Mouse (Mus musculus) MEL (cell line): ENCODE data around the gene H2-DMa.

Experiments used
- CTCF ChIP-seq, 3 experiments: IDR thresholded peaks in 2 of 3; conservative IDR thresholded peaks in 1 of 3; 2 replicates each; pipeline ENCODE4 v1.5.1; 2011 to 2012; ENCODE audit warnings: low read length in 3 of 3, low read depth in 2 of 3, mild to moderate bottlenecking in 2 of 3, improper control_type of control experiment in 1 of 3, inconsistent platforms in 1 of 3, mixed read lengths in 1 of 3, moderate library complexity in 1 of 3; ENCODE audit not compliant: control insufficient read depth in 1 of 3, insufficient read depth in 1 of 3, poor library complexity in 1 of 3, severe bottlenecking in 1 of 3
- E2F4 ChIP-seq: IDR thresholded peaks from 2 replicates; pipeline ENCODE4 v1.6.1; 2011; ENCODE audit warnings: low read depth, low read length, improper control_type of control experiment, borderline replicate concordance
- HCFC1 ChIP-seq: IDR thresholded peaks from 2 replicates; pipeline ENCODE4 v1.6.1; 2012; ENCODE audit warnings: low read depth, mild to moderate bottlenecking, inconsistent platforms, low read length, improper control_type of control experiment, moderate library complexity
- MAX ChIP-seq: IDR thresholded peaks from 2 replicates; pipeline ENCODE4 v1.6.1; 2011; ENCODE audit warnings: low read length, improper control_type of control experiment
- POLR2A ChIP-seq, 2 experiments: IDR thresholded peaks; 2 replicates each; pipeline ENCODE4 v1.6.1; 2011 to 2012; ENCODE audit warnings: low read length in 2 of 2, mild to moderate bottlenecking in 2 of 2, control low read depth in 1 of 2, improper control_type of control experiment in 1 of 2, low read depth in 1 of 2, moderate library complexity in 1 of 2; ENCODE audit not compliant: control insufficient read depth in 1 of 2, insufficient read depth in 1 of 2, poor library complexity in 1 of 2
- POLR2AphosphoS2 ChIP-seq: IDR thresholded peaks from 2 replicates; pipeline ENCODE4 v1.6.1; 2011; ENCODE audit warnings: low read length, improper control_type of control experiment
- POLR2AphosphoS5 ChIP-seq: IDR thresholded peaks from 2 replicates; pipeline ENCODE4 v1.6.1; 2012; ENCODE audit warnings: low read depth, borderline replicate concordance, mild to moderate bottlenecking, inconsistent platforms, low read length, moderate library complexity, mixed read lengths

DNA sequence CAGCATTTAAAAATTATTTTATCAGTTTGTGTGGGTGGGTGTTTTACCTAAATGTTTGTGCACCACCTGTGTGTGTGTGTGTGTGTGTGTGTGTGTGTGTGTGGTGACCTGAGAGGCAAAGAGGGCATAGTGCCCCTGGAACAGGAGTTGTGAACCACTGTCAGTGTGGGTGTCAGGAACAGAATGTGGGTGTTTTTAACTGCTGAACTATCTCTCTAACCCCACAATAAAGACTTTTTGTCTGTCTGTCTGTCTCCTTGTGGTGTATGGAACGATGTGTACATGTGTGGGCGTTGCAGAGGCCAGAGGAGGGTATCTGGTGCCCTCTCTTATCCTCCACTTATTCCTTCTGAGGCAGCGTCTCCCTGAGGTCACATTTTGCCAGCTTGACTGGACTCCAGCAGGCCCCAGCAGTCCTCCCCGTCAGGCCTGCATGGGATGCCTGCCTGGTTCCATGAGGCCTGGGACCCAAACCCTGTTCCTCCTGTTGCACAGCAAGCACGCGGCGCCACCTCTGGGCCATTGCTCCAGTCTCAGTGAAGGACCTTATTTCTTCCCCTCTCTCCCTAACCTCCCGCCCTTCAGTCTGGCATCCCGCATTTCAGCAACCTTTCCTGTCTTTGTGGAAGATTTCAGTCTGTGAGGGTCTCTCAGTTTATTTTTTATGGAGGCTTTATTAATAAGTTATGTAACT, 45.0 kb downstream of the H2-DMa start:
- TF ChIP-seq POLR2AphosphoS2 (no peak), POLR2AphosphoS5 (no peak), POLR2A (IDR thresholded peaks at IDR 0.05; ENCODE audit: control insufficient read depth in 1 of 2, insufficient read depth in 1 of 2, low read depth in 1 of 2, low read length in 2 of 2, poor library complexity in 1 of 2) (no peak), CTCF (IDR thresholded peaks at IDR 0.05 in 2 of 3, conservative IDR thresholded peaks at IDR 0.05 in 1 of 3; ENCODE audit: control insufficient read depth in 1 of 3, insufficient read depth in 1 of 3, low read depth in 2 of 3, low read length in 3 of 3, poor library complexity in 1 of 3, severe bottlenecking in 1 of 3) (peak in 2 of 3 experiments; percentile 82 to 93; a peak in 5 of 6 replicates), HCFC1 (no peak), MAX (no peak), E2F4 (no peak)
